Mouse (Mus musculus) hindbrain, embryonic 13.5 days (tissue): Measurements from ENCODE around the gene Gcgr. TPM values are rescaled to one million over a fixed set of nuclear protein-coding genes. Genes with fewer than 3 reads are reported as not detected.
"Not testable (repeated sequence)": the region's sequence is repeated elsewhere in the genome, so short reads cannot be mapped to it uniquely, and the experiment has no call there.

ENCODE experiments used
- ATAC-seq: fragments of 200-750 bp; cut with Nextera tagmentation; 2 replicates; pipeline ENCODE4 v1.8.0; 2017; ENCODE audit warnings: moderate TSS enrichment; ENCODE audit not compliant: low FRiP score
- H3K27ac ChIP-seq: fragments of 300-500 bp; sonication (generic); 2 replicates; pipeline ENCODE4 v1.5.1; 2015; ENCODE audit warnings: inconsistent platforms, mild to moderate bottlenecking, moderate library complexity
- H3K27me3 ChIP-seq: fragments of 300-500 bp; sonication (generic); 2 replicates; pipeline ENCODE4 v1.6.1; 2015; ENCODE audit warnings: mild to moderate bottlenecking, inconsistent platforms
- H3K36me3 ChIP-seq: fragments of 300-500 bp; sonication (generic); 2 replicates; pipeline ENCODE4 v1.6.1; 2015; ENCODE audit warnings: mild to moderate bottlenecking, inconsistent platforms
- H3K4me1 ChIP-seq: fragments of 300-500 bp; sonication (generic); replicated peaks from 2 replicates; pipeline ENCODE4 v1.6.1; 2015; ENCODE audit warnings: inconsistent platforms
- H3K4me2 ChIP-seq: fragments of 300-500 bp; sonication (generic); 2 replicates; pipeline ENCODE4 v1.6.1; 2015; ENCODE audit warnings: inconsistent platforms, mild to moderate bottlenecking, moderate library complexity
- H3K4me3 ChIP-seq: fragments of 300-500 bp; sonication (generic); 2 replicates; pipeline ENCODE4 v1.5.1; 2015; ENCODE audit warnings: mild to moderate bottlenecking, inconsistent platforms
- H3K9ac ChIP-seq: fragments of 300-500 bp; sonication (generic); 2 replicates; pipeline ENCODE4 v1.6.1; 2015; ENCODE audit warnings: mild to moderate bottlenecking, inconsistent platforms
- H3K9me3 ChIP-seq: fragments of 300-500 bp; sonication (generic); 2 replicates; pipeline ENCODE4 v1.6.1; 2016; ENCODE audit warnings: inconsistent platforms
- WGBS: fragments of 180-500 bp; shearing (Covaris S2); methylation state at CpG from one replicate; pipeline ENCODE4 v1.1.7; 2015; 5-methylcytosine and 5-hydroxymethylcytosine counted together
- polyA plus RNA-seq: library from polyadenylated mRNA; unstranded; fragments of >200 nt; fragmentation: Nextera tagmentation; extraction: Ambion mirVana; gene quantifications from 2 replicates; pipeline ENCODE4 v1.2.1, GENCODE M21; 2015

Gcgr gene
- polyA plus RNA-seq, 1 experiment from 2014 or later: 0.19 TPM

DNA sequence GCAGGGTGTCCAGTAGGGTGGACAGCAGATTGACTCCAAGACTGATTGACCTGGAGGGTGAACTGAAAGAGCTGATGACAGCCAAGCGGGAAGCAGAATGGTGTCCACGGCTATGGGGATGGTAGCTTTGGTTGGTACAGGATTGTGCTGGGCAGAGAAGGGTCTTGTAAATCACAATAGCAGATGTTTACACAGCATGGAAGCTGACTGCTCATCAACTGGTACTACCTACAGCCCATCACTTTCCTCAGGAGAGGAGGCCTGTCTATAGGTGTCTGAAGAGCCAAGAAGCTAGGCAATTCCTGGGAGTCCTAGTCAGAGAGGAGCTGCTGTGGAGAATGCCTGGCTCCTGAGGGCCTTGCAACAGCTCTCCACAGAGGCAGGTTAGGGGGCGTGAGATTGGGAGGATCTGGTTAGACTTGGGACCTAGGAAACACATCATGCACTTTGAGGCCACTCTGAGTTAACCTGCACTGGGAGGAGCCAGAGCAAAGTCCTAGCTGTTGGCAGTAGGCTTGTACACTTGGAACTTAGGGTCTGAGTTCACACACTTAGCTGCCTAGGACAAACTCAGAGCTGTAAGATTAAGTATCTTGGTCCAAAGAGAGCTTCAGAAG lies 46.0 kb downstream of the Gcgr start:
- H3K4me2 ChIP-seq: no peak overlapping the region
- H3K4me1 ChIP-seq: peaks cover 41% of the 10 kb centered on the region
- ATAC-seq: no peak
- H3K27ac ChIP-seq: no peak overlapping the region
- no peaks in the 10 kb centered on the region for H3K27me3 ChIP-seq
- no peaks in the 10 kb centered on the region for H3K9me3 ChIP-seq
- peak overlapping the region; percentile 35; the same call in 1 of the 2 replicates for H3K9ac ChIP-seq
- H3K4me3 ChIP-seq: no peak overlapping the region
- peaks cover 31% of the 10 kb centered on the region for H3K36me3 ChIP-seq
- 87% methylated on average over 3 of the region's 3 CpGs for WGBS

DNA sequence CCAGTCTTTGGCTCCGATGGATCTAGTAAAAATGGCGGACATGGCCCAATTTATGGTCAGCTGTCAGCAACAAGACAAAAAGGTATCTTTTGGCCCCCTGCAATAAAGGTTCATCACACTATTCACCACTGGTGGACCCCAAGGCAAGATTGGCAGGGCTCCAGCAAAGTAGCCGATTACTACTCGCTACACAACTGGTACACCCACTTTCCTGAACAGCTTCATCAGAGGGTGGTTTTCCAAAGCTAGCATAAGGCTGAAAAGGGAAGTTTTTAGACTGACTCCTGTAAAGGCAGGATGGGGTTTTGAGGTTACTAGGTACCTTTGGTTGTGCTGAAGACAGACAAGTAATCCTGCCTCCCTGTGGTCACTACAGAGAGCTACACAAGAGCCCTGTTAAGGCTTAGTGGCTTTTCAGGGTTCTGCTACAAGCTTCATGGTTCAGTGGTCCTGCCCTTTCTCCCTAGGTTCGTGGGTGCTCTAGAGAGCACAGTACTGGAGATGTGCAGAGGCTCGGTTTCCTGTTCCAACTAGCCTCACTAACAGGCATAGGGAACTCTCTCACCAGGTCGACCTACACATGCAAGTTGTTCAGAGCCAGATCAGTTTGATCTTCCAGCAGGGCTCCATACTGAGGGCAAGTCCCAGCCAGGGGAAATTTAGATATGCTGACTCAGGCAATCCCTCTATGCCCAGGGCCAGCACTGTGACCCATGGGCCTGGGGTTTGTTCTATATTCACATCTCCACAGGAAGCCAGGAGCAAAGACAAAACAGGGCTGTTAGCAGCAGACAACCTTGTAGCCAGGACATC lies 46.9 kb downstream of the Gcgr start:
- H3K9me3 ChIP-seq: no peaks in the 10 kb centered on the region
- peaks cover 31% of the 10 kb centered on the region for H3K36me3 ChIP-seq
- H3K9ac ChIP-seq: no peak overlapping the region
- H3K27ac ChIP-seq: 0 out of 2 replicates have a peak overlapping the region, but pooled peaks have one; percentile 35
- ATAC-seq: no peak
- H3K4me2 ChIP-seq: no peak overlapping the region
- peaks cover 41% of the 10 kb centered on the region for H3K4me1 ChIP-seq
- no peak overlapping the region for H3K4me3 ChIP-seq
- 84% methylated on average over 7 of the region's 7 CpGs for WGBS
- no peaks in the 10 kb centered on the region for H3K27me3 ChIP-seq

DNA sequence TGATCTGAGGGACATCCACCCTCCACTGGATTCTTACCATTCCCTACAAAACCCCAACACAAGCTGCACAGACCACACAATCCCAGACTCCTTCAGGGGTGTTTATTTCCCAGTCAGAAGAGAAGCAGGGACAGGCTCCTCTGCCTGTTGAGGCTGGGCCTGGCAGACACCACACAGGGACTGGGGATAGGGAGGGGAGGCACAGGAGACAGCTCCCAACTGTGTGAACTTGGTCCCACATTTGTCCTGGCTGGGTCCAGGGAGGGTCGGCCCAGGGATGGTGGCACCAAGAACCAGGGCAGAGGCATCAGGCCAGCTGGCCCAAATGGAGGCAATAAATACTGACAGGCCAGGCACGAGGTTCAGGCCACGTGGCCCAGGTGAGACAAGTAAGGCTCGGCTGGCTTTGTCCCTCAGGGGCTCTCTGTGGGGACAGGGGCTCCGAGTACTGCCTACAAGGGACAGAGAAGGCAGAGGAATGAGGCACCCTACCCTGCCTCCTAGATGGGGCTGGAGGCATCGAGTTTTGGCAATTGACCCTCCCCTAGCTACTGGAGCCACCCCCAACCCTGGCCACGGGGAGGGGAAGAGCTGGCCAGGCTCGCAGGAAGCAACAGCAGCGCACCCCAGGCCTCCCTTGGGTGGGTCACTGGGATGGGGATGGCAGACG lies 47.7 kb downstream of the Gcgr start:
- H3K36me3 ChIP-seq: peaks cover 31% of the 10 kb centered on the region
- 89% methylated on average over 10 of the region's 10 CpGs for WGBS

DNA sequence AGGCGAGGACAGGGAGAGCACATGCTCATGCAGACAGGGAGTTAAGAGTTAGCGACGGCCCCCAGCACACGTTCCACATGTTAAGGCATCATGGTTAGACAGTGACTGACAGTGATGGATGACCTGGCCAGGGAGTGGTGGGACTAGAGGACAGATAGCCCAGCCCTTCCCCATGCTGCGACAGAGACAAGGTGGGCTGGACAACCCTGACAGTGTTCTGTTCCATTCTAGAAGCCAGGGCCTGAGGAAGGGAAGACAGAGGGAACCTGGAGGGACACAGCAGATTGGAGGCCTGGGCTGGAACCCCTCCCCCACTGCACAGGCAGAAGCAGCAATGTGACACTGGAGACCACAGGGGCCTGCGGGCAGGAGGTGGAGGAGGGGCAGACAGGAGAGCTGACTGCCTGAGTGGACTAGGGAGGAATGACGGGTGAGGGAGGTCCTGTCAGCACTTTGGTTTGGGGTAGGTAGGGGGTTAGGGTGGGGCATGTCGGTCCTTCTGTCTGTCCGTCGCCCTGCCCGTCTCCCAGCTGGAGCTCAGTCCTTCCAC lies 48.3 kb downstream of the Gcgr start:
- Histone ChIP-seq H3K27me3 (no peaks in the 10 kb centered on the region), H3K36me3 (peaks cover 31% of the 10 kb centered on the region), H3K4me1 (peaks cover 42% of the 10 kb centered on the region), H3K4me2 (0 out of 2 replicates have a peak overlapping the region, but pooled peaks have one; percentile 95), H3K27ac (no peak overlapping the region), H3K9ac (peak overlapping the region; percentile 97), H3K9me3 (0 out of 2 replicates have a peak, but pooled peaks cover under 1% of the 10 kb centered on the region), H3K4me3 (no peak overlapping the region)
- WGBS: 84% methylated on average over 11 of the region's 11 CpGs
- no peak for ATAC-seq

More for the DNA sequence above, 47.7 kb downstream of the Gcgr start:
- H3K9me3 ChIP-seq: no peaks in the 10 kb centered on the region
- H3K27ac ChIP-seq: 0 out of 2 replicates have a peak overlapping the region, but pooled peaks have one; percentile 35
- ATAC-seq: no peak
- no peaks in the 10 kb centered on the region for H3K27me3 ChIP-seq
- H3K4me3 ChIP-seq: no peak overlapping the region
- H3K4me1 ChIP-seq: peaks cover 44% of the 10 kb centered on the region
- H3K4me2 ChIP-seq: no peak overlapping the region
- 0 out of 2 replicates have a peak overlapping the region, but pooled peaks have one; percentile 97 for H3K9ac ChIP-seq

DNA sequence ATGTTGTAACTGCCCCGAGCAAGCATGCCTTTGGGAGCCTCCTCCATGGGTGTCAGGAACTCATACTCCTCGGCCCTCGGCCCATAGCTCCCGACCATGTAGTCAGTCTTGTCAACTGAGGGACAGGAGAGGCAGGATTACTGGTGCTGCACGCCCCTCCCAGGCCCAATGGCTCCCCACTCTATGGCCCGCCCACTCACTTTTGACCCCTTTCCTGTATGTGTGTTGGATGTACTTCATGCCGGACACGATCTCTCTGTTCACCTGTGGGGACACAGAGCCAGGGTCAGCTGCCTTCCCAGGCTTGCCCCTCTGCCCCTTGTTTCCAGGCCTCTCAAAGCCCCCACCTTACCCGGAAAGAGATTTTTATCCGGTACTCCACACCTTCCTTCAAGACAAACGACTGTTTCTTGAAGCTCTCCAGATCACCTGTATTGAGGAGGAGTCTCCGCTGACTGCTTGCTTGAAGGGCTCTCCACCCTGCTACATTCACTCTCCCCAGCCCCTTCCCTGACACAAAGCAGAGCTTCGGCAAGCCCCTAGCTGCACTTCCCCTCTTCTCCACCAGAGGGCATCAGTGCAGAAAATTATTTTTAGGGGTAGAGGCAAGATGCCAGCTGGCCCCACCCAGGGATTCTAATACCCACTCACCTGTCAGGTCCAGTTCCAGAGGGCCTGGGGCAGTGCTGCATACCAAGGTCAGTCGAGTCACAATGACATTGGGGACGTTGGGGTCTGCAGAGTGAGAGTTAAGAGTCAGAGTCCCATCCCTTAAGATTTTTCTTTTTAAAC lies 49.0 kb downstream of the Gcgr start:
- H3K27me3 ChIP-seq: no peaks in the 10 kb centered on the region
- peak overlapping the region; percentile 98 for H3K27ac ChIP-seq
- peak overlapping the region; percentile 95 for H3K4me2 ChIP-seq
- H3K4me1 ChIP-seq: peaks cover 34% of the 10 kb centered on the region
- peak overlapping the region; percentile 92 for H3K4me3 ChIP-seq
- H3K9ac ChIP-seq: peak overlapping the region; percentile 97
- WGBS: 64% methylated on average over 15 of the region's 15 CpGs
- peaks cover 34% of the 10 kb centered on the region for H3K36me3 ChIP-seq
- peaks cover 4% of the 10 kb centered on the region; the same call in 1 of the 2 replicates for H3K9me3 ChIP-seq
- no peak for ATAC-seq

DNA sequence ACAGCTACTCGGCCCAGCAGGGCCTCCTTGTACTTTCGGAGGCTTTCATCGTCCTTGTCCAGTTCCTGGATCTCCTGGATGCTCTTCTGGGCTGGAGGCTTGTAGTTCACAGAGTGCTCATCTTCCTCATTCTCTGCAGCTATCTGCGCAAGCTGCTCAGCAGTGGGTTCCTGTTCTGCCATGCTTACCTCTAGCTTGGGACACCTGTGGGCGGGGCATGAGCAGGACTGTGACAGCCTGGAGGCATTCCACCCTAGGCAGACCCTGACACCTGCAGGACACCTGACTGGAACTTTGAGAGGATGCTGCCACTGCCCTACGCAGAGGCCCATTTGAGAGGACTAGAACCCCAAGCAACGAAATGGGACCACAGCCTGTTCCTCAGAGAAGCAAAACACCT lies 49.7 kb downstream of the Gcgr start:
- peak overlapping the region; percentile 98 for H3K27ac ChIP-seq
- peak overlapping the region; percentile 92 for H3K4me3 ChIP-seq
- H3K36me3 ChIP-seq: peaks cover 38% of the 10 kb centered on the region
- H3K27me3 ChIP-seq: no peaks in the 10 kb centered on the region
- H3K4me2 ChIP-seq: peak overlapping the region; percentile 95
- WGBS: 60% methylated on average over 7 of the region's 7 CpGs
- peak overlapping the region; percentile 97 for H3K9ac ChIP-seq
- ATAC-seq: no peak
- peaks cover 31% of the 10 kb centered on the region for H3K4me1 ChIP-seq
- peaks cover 4% of the 10 kb centered on the region; the same call in 1 of the 2 replicates for H3K9me3 ChIP-seq

DNA sequence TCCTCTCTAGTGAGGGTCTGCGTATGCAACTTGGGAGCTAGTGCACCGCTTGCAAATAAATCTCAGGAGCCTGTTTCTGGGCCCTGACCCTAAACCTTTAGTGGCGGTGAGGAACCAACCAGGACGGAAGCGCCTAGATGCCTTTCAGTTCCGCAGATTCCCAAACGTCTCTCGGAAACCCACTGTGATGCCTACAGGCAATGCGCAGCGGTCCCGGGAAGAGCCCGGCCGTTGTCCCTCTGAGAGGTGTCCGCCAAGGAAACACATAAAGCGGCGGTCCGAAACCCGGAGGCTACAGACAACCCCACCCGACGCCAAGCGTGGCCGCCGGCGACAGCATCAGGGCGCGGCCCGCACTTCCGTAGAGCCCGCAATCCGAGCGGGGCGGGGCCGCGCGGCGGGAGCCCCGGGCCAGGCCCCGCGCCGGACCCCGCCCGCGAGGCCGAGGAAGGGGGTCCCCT lies 50.4 kb downstream of the Gcgr start:
- peak overlapping the region; percentile 95 for H3K4me2 ChIP-seq
- peaks cover 31% of the 10 kb centered on the region for H3K4me1 ChIP-seq
- H3K36me3 ChIP-seq: peaks cover 45% of the 10 kb centered on the region
- peak overlapping the region; percentile 92 for H3K4me3 ChIP-seq
- peak; percentile 21; the same call in 1 of the 2 replicates for ATAC-seq
- peak overlapping the region; percentile 97 for H3K9ac ChIP-seq
- peak overlapping the region; percentile 98 for H3K27ac ChIP-seq
- peaks cover 4% of the 10 kb centered on the region; the same call in 1 of the 2 replicates for H3K9me3 ChIP-seq
- H3K27me3 ChIP-seq: no peaks in the 10 kb centered on the region
- 0% methylated on average over 35 of the region's 44 CpGs for WGBS

DNA sequence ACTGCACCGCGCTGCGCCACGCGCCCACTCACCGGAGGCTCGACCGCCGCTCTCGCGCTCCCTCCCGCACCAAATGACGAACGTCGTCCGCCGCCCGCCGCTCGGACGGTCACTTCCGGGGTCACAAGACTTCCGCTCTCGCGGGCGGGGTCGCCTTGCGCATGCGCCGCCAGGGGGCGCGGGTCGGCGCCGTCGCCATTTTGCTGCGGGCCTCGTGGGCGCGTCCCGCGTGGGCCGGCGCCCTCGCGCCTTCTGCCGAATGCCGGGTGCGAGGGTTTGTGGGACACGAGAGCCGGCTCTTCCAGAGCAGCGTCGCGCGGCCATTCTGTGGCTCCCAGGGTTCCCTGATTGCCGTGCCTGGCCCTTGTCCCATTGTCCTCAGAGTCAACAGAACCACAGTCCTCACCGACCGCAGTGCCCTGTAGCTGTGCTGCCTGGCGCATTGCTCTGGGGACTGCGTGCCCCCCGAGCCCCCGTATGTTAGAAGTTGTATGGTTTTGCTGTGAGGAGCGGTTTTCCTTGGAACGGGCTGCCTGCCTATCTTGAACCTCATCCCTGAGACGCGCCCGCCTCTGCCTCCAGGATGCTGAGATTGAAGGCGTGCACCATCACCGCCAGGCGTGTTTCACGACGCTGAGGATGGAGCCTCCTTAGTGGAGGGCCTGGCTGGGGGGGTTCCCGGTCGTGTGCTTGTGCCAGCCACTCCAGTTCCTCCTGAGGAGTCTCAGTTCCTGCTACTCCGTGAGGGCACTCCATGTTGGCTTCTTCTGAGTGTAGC lies 51.2 kb downstream of the Gcgr start, which contains the start of gene Arhgdia:
Gene Arhgdia (minus strand): TSS at position 135 of the 778 bp plus-strand sequence.
- peak within 1 kb of the TSS; percentile 98 for H3K27ac ChIP-seq
- H3K4me1 ChIP-seq: peaks cover 31% of the 10 kb centered on the region
- peaks cover 4% of the 10 kb centered on the region; the same call in 1 of the 2 replicates for H3K9me3 ChIP-seq
- H3K36me3 ChIP-seq: peaks cover 53% of the 10 kb centered on the region
- peak within 1 kb of the TSS; percentile 97 for H3K9ac ChIP-seq
- peak within 1 kb of the TSS; percentile 95 for H3K4me2 ChIP-seq
- peak within 1 kb of the TSS; percentile 92 for H3K4me3 ChIP-seq
- 5% methylated on average over 74 of the region's 75 CpGs for WGBS
- no peaks in the 10 kb centered on the region for H3K27me3 ChIP-seq
- peak; percentile 72 for ATAC-seq

DNA sequence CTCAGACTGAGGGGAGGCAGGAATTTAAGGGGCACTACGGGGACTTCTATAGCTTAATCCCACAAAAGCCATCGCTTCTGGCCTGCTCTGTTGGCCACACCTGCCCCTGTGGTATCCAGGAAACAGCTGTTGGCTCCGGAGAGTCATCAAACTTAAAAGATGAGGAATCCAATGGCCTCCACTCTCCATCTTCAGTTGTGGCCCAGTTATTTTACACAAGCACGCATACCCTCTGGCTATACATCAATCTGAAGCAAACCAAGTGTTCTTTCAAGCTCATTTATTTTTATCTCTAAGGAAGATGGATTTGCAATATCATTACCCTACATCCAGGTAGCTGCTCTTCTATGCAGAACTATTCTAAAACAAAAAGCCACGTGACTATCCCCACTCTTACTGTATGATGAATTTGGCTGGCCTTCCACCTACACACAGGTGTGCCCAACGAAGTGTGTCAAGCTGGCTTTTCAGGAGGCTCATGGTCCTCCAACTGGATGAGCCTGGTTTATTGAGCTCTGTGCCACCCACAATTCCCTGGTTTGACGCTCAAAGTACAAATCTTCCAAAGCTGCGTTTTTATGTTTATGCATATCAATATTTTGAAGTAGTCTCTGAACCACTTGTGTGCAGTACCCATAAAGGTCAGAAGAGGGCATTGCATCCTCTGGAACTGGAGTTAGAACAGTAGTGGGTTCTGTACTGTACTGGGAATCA lies 51.9 kb downstream of the Gcgr start:
- peak overlapping the region; percentile 95 for H3K4me2 ChIP-seq
- peak overlapping the region; percentile 92 for H3K4me3 ChIP-seq
- ATAC-seq: no peak
- peak overlapping the region; percentile 97 for H3K9ac ChIP-seq
- H3K27ac ChIP-seq: peak overlapping the region; percentile 98
- WGBS: 73% methylated on average over 8 of the region's 8 CpGs
- H3K27me3 ChIP-seq: no peaks in the 10 kb centered on the region
- peaks cover 4% of the 10 kb centered on the region; the same call in 1 of the 2 replicates for H3K9me3 ChIP-seq
- H3K36me3 ChIP-seq: peaks cover 55% of the 10 kb centered on the region
- peaks cover 31% of the 10 kb centered on the region for H3K4me1 ChIP-seq

DNA sequence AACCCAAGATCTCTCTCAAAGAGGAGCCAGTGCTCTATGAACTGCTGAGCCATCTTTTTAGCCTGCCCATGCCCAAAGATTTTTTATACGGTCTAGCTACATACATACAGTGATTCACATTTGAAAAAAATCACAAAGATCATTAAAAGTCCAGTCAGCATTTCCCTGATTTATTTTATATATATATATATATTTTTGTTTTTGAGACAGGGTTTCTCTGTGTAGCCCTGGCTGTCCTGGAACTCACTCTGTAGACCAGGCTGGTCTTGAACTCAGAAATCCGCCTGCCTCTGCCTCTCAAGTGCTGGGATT lies 52.4 kb downstream of the Gcgr start:
- Histone ChIP-seq H3K4me1 (peaks cover 31% of the 10 kb centered on the region), H3K36me3 (peaks cover 55% of the 10 kb centered on the region), H3K27ac (peak overlapping the region; percentile 98; the same call in 1 of the 2 replicates)
- H3K27me3 ChIP-seq, H3K4me3 ChIP-seq, H3K4me2 ChIP-seq, H3K9ac ChIP-seq, H3K9me3 ChIP-seq, ATAC-seq: not testable (repeated sequence)
- WGBS: 86% methylated on average over 2 of the region's 2 CpGs
